Mouse (Mus musculus): Measurements from ENCODE around the gene Kptn. TPM values are rescaled to one million over a fixed set of nuclear protein-coding genes. Genes with fewer than 3 reads are reported as not detected.

Gene Kptn
- polyA plus RNA-seq, 1 experiment from 2014 or later: 30.5 TPM

- Histone ChIP-seq H3K27ac (peak within 1 kb of the TSS; percentile 91), H3K36me3 (peaks cover 11% of the 10 kb centered on the region), H3K9me3 (no peaks in the 10 kb centered on the region), H3K4me1 (replicated peaks) (peaks cover 54% of the 10 kb centered on the region), H3K27me3 (ENCODE audit: insufficient read depth, poor library complexity, severe bottlenecking) (peaks cover 11% of the 10 kb centered on the region; the same call in 1 of the 2 replicates), H3K4me3 (peak within 1 kb of the TSS; percentile 79)
- DNase-seq (ENCODE audit: low spot score): peak; percentile 87
- 2% methylated on average over 12 of the region's 12 CpGs for WGBS
Measured at GRCm38 (mm10) chr7:16129421-16129845, 9.7 kb downstream of the Kptn start, which contains the start of gene Slc8a2. TSS of gene Slc8a2 (plus strand) at chr7:16129826.

- H3K4me1 ChIP-seq (replicated peaks): peaks cover 59% of the 10 kb centered on the region
- DNase-seq (ENCODE audit: low spot score): peak; percentile 88
- WGBS: under 1% methylated on average over 38 of the region's 38 CpGs
- no peaks in the 10 kb centered on the region for H3K9me3 ChIP-seq
- peak overlapping the region; percentile 79 for H3K4me3 ChIP-seq
- peaks cover 11% of the 10 kb centered on the region; the same call in 1 of the 2 replicates for H3K27me3 ChIP-seq (ENCODE audit: insufficient read depth, poor library complexity, severe bottlenecking)
- peak overlapping the region; percentile 91 for H3K27ac ChIP-seq
- H3K36me3 ChIP-seq: peaks cover 11% of the 10 kb centered on the region
Measured at GRCm38 (mm10) chr7:16129846-16130691, 10.4 kb downstream of the Kptn start.

- H3K4me3 ChIP-seq: peak overlapping the region; percentile 79
- peaks cover 63% of the 10 kb centered on the region for H3K4me1 ChIP-seq (replicated peaks)
- 47% methylated on average over 13 of the region's 13 CpGs for WGBS
- peaks cover 11% of the 10 kb centered on the region; the same call in 1 of the 2 replicates for H3K27me3 ChIP-seq (ENCODE audit: insufficient read depth, poor library complexity, severe bottlenecking)
- peak overlapping the region; percentile 91 for H3K27ac ChIP-seq
- H3K9me3 ChIP-seq: no peaks in the 10 kb centered on the region
- H3K36me3 ChIP-seq: peaks cover 6% of the 10 kb centered on the region; the same call in 1 of the 2 replicates
- DNase-seq (ENCODE audit: low spot score): no peak
Measured at GRCm38 (mm10) chr7:16130956-16131634, 11.4 kb downstream of the Kptn start.

- H3K9me3 ChIP-seq: no peaks in the 10 kb centered on the region
- DNase-seq (ENCODE audit: low spot score): no peak
- peaks cover 11% of the 10 kb centered on the region; the same call in 1 of the 2 replicates for H3K27me3 ChIP-seq (ENCODE audit: insufficient read depth, poor library complexity, severe bottlenecking)
- 22% methylated on average over 7 of the region's 7 CpGs for WGBS
- peaks cover 6% of the 10 kb centered on the region; the same call in 1 of the 2 replicates for H3K36me3 ChIP-seq
- peak overlapping the region; percentile 79; the same call in 1 of the 2 replicates for H3K4me3 ChIP-seq
- no peak overlapping the region for H3K27ac ChIP-seq
- peaks cover 63% of the 10 kb centered on the region for H3K4me1 ChIP-seq (replicated peaks)
Measured at GRCm38 (mm10) chr7:16132161-16132581, 12.5 kb downstream of the Kptn start.

GRCm38 (mm10) chr7:16132926-16133325, 13.2 kb downstream of the Kptn start:
- Histone ChIP-seq H3K9me3 (no peaks in the 10 kb centered on the region), H3K36me3 (peaks cover 6% of the 10 kb centered on the region; the same call in 1 of the 2 replicates), H3K4me1 (replicated peaks) (peaks cover 63% of the 10 kb centered on the region), H3K4me3 (no peak overlapping the region), H3K27me3 (ENCODE audit: insufficient read depth, poor library complexity, severe bottlenecking) (peaks cover 11% of the 10 kb centered on the region; the same call in 1 of the 2 replicates), H3K27ac (no peak overlapping the region)
- no peak for DNase-seq (ENCODE audit: low spot score)
- WGBS: 76% methylated on average over 3 of the region's 3 CpGs

GRCm38 (mm10) chr7:16133691-16134090, 14.0 kb downstream of the Kptn start:
- peaks cover 11% of the 10 kb centered on the region; the same call in 1 of the 2 replicates for H3K27me3 ChIP-seq (ENCODE audit: insufficient read depth, poor library complexity, severe bottlenecking)
- H3K9me3 ChIP-seq: no peaks in the 10 kb centered on the region
- H3K27ac ChIP-seq: 0 out of 2 replicates have a peak overlapping the region, but pooled peaks have one; percentile 16
- no peak overlapping the region for H3K4me3 ChIP-seq
- 92% methylated on average over 9 of the region's 9 CpGs for WGBS
- H3K36me3 ChIP-seq: peaks cover 6% of the 10 kb centered on the region; the same call in 1 of the 2 replicates
- peaks cover 63% of the 10 kb centered on the region for H3K4me1 ChIP-seq (replicated peaks)
- DNase-seq (ENCODE audit: low spot score): no peak

GRCm38 (mm10) chr7:16134951-16135392, 15.3 kb downstream of the Kptn start:
- Histone ChIP-seq H3K4me3 (no peak overlapping the region), H3K4me1 (replicated peaks) (peaks cover 51% of the 10 kb centered on the region), H3K9me3 (no peaks in the 10 kb centered on the region), H3K27ac (no peak overlapping the region), H3K36me3 (peaks cover 14% of the 10 kb centered on the region; the same call in 1 of the 2 replicates), H3K27me3 (ENCODE audit: insufficient read depth, poor library complexity, severe bottlenecking) (peaks cover 11% of the 10 kb centered on the region; the same call in 1 of the 2 replicates)
- DNase-seq (ENCODE audit: low spot score): no peak
- 60% methylated on average over 7 of the region's 7 CpGs for WGBS

- Histone ChIP-seq H3K36me3 (peaks cover 16% of the 10 kb centered on the region), H3K27me3 (ENCODE audit: insufficient read depth, poor library complexity, severe bottlenecking) (peaks cover 14% of the 10 kb centered on the region), H3K9me3 (no peaks in the 10 kb centered on the region), H3K4me3 (no peak overlapping the region), H3K4me1 (replicated peaks) (0 out of 2 replicates have a peak, but pooled peaks cover 7% of the 10 kb centered on the region), H3K27ac (no peak overlapping the region)
- WGBS: 32% methylated on average over 27 of the region's 27 CpGs
- no peak for DNase-seq (ENCODE audit: low spot score)
Measured at GRCm38 (mm10) chr7:16146489-16147410, 27.1 kb downstream of the Kptn start.

GRCm38 (mm10) chr7:16147643-16148042, 27.9 kb downstream of the Kptn start:
- 18% methylated on average over 15 of the region's 15 CpGs for WGBS
- Histone ChIP-seq H3K4me3 (no peak overlapping the region), H3K4me1 (replicated peaks) (0 out of 2 replicates have a peak, but pooled peaks cover 7% of the 10 kb centered on the region), H3K36me3 (peaks cover 11% of the 10 kb centered on the region), H3K27ac (no peak overlapping the region), H3K27me3 (ENCODE audit: insufficient read depth, poor library complexity, severe bottlenecking) (peaks cover 14% of the 10 kb centered on the region), H3K9me3 (no peaks in the 10 kb centered on the region)
- peak; percentile 65 for DNase-seq (ENCODE audit: low spot score)

GRCm38 (mm10) chr7:16149241-16149640, 29.5 kb downstream of the Kptn start:
- WGBS: 60% methylated on average over 5 of the region's 5 CpGs
- no peak for DNase-seq (ENCODE audit: low spot score)
- Histone ChIP-seq H3K27me3 (ENCODE audit: insufficient read depth, poor library complexity, severe bottlenecking) (peaks cover 14% of the 10 kb centered on the region), H3K9me3 (no peaks in the 10 kb centered on the region), H3K36me3 (peaks cover 10% of the 10 kb centered on the region), H3K27ac (no peak overlapping the region), H3K4me1 (replicated peaks) (0 out of 2 replicates have a peak, but pooled peaks cover 7% of the 10 kb centered on the region), H3K4me3 (no peak overlapping the region)

GRCm38 (mm10) chr7:16150191-16151145, 30.8 kb downstream of the Kptn start:
- WGBS: 74% methylated on average over 9 of the region's 9 CpGs
- Histone ChIP-seq H3K4me3 (no peak overlapping the region), H3K27ac (no peak overlapping the region), H3K36me3 (no peaks in the 10 kb centered on the region), H3K4me1 (replicated peaks) (0 out of 2 replicates have a peak, but pooled peaks cover 7% of the 10 kb centered on the region), H3K9me3 (no peaks in the 10 kb centered on the region), H3K27me3 (ENCODE audit: insufficient read depth, poor library complexity, severe bottlenecking) (peaks cover 14% of the 10 kb centered on the region)
- DNase-seq (ENCODE audit: low spot score): no peak

Data from hindbrain, embryonic 10.5 days (tissue).